Mouse (Mus musculus) forebrain, postnatal 0 days (tissue): Measurements from ENCODE around the gene Sgca. TPM values are rescaled to one million over a fixed set of nuclear protein-coding genes. Genes with fewer than 3 reads are reported as not detected.

Experiments used
- ATAC-seq: fragments of 200-750 bp; cut with Nextera tagmentation; 2 replicates; pipeline ENCODE4 v1.8.0; 2017; ENCODE audit warnings: mild to moderate bottlenecking, moderate library complexity
- DNase-seq: peaks from one replicate; pipeline ENCODE4 v3.0.0-alpha.2; 2015
- H3K27ac ChIP-seq: fragments of 300-500 bp; sonication (generic); 2 replicates; pipeline ENCODE4 v1.5.1; 2014; ENCODE audit warnings: low read depth, mild to moderate bottlenecking, antibody characterized with exemption, low read length, moderate library complexity, mixed read lengths
- H3K27me3 ChIP-seq: fragments of 300-500 bp; sonication (generic); 2 replicates; pipeline ENCODE4 v1.6.1; 2014; ENCODE audit warnings: mild to moderate bottlenecking, low read length, mixed read lengths; ENCODE audit not compliant: insufficient read depth
- H3K36me3 ChIP-seq: fragments of 300-500 bp; sonication (generic); 2 replicates; pipeline ENCODE4 v1.6.1; 2014; ENCODE audit warnings: mild to moderate bottlenecking, moderate library complexity; ENCODE audit not compliant: insufficient read depth
- H3K4me1 ChIP-seq: fragments of 300-500 bp; sonication (generic); 2 replicates; pipeline ENCODE4 v1.6.1; 2014; ENCODE audit warnings: antibody characterized with exemption; ENCODE audit not compliant: insufficient read depth
- H3K4me2 ChIP-seq: fragments of 300-500 bp; sonication (generic); 2 replicates; pipeline ENCODE4 v1.6.1; 2014; ENCODE audit warnings: low read depth, mild to moderate bottlenecking, moderate library complexity
- H3K4me3 ChIP-seq: fragments of 300-500 bp; sonication (generic); 2 replicates; pipeline ENCODE4 v1.5.1; 2014; ENCODE audit warnings: low read depth, low read length, mixed read lengths
- H3K9ac ChIP-seq: fragments of 300-500 bp; sonication (generic); 2 replicates; pipeline ENCODE4 v1.6.1; 2014; ENCODE audit warnings: mild to moderate bottlenecking
- H3K9me3 ChIP-seq: fragments of 300-500 bp; sonication (generic); 2 replicates; pipeline ENCODE4 v1.6.1; 2016; ENCODE audit warnings: low read length
- CTCF ChIP-seq: sonication (generic); IDR thresholded peaks from 2 replicates; pipeline ENCODE4 v1.5.1; 2016; ENCODE audit warnings: antibody characterized with exemption, control low read depth, low read depth
- WGBS: fragments of 180-500 bp; shearing (Covaris S2); extraction: QIAGEN DNeasy Blood & Tissue Kit; methylation state at CpG from one replicate; pipeline ENCODE4 v1.1.7; 2014; 5-methylcytosine and 5-hydroxymethylcytosine counted together
- polyA plus RNA-seq: library from polyadenylated mRNA; unstranded; fragments of >200 nt; fragmentation: Nextera tagmentation; extraction: Ambion mirVana; gene quantifications from 2 replicates; pipeline ENCODE4 v1.2.1, GENCODE M21; 2015
- total RNA-seq: library from RNA; depleted of rRNA; stranded (reverse); fragments of >200 nt; gene quantifications from 2 replicates; pipeline ENCODE4 v1.2.3, GENCODE M21; 2014

Gene Sgca
- total and polyA plus RNA-seq, 2 experiments from 2014 or later, result 0.13 TPM; not detected in 1

DNA sequence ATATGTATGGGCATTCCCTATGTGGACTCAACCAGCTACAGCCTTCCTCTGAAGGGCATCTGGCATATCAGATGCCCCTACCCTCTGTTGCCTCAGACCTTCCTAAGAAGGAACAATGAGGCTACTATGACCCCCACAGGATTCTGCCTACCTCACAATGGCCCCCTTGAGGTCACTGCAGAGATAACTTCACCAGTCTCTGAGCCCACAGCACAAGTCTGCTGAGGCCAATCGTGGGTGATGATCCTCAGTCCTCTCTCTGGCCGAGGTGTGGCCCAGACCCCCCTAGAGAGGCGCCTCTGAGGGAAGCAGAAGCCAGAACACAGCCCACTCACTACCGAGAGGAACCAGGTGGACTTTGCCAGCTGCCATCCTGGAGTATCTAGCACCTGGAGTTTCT lies 8.7 kb downstream of the Sgca start, which contains the start of gene Hils1:
TSS of gene Hils1 (plus strand) at position 175 of the 400 bp plus-strand sequence.
- Histone ChIP-seq H3K36me3 (no peaks in the 10 kb centered on the region), H3K9ac (no peak within 1 kb of the TSS), H3K4me3 (no peak within 1 kb of the TSS), H3K27ac (no peak within 1 kb of the TSS), H3K4me1 (no peaks in the 10 kb centered on the region), H3K4me2 (no peak within 1 kb of the TSS), H3K9me3 (no peaks in the 10 kb centered on the region), H3K27me3 (no peaks in the 10 kb centered on the region)
- 0 out of 2 replicates have a peak, but pooled peaks have one; percentile 6 for TF ChIP-seq CTCF
- ATAC-seq (no peak), DNase-seq (no peak)
- whole genome bisulfite sequencing, result 49% methylated on average over 4 of the region's 4 CpGs

DNA sequence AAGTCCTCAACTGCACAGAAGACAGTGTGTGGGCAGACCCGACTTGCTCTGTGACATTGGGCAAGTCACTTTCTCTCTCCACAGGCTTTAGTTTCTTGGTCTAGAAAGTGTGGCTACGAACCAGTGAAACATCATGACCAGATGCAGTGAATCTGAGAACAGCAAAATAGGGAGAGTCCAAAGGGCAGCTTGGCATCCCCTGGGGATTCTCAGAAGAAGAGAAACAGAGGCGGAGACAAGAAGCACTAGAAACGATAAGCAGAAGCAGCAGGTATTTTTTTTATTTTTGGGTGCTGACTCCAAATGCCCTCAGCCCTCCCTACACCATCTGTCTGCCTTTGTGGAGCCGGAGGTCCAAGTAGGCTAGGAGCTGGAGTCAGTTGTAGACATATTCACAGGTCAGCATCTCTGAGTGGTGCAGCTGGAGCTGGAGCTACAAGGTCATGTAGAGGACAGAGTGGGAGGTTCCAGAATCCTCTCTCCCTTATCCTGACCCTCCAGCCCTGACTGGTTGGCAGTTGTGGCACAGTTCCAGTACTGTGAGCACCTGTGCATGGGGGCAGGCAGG lies 13.5 kb downstream of the Sgca start:
- 74% methylated on average over 5 of the region's 5 CpGs for WGBS

DNA sequence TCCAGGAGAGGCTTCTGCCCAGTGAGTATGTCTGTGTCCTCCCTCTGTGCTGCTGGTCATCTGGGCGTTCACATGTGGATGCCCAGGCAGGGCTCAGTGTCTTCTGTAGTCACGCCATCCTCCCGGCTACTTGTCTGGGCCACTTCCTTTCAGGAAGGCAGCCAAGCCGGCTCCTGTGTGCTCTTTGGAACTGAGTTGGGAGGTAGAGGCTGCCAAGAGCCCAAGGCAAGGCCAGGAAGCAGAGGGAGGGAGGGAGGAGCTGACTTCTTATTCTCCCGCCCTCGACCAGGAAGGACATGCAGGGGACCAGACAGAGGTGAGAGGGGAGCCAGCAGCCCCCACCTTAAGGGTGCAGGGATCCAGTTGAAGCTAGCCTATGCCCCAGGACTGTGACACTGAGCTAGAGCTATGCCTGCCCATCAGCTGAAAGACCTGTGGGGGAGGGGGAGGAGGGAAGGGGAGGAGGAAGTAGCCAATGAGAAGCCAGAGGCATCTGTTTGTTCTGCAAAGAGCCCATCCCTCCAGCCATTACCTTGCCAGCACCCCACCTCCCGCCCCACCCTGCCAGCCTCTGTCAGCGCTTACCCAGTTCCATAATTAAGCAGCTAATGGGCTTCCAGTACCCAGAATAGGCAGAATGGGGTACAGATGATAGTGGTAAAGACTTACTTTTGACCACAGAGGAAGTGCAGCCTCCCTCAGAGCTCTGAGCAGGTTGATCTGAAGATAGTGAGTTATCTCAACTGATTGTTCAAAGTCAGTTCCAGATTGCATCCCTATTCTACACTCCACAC lies 17.9 kb downstream of the Sgca start:
- peak; percentile 58 for DNase-seq
- peak overlapping the region; percentile 29; the same call in 1 of the 2 replicates for H3K27ac ChIP-seq
- ATAC-seq, result peak; percentile 65
- H3K4me3 ChIP-seq, result no peak overlapping the region
- no peaks in the 10 kb centered on the region for H3K27me3 ChIP-seq
- H3K9ac ChIP-seq, result no peak overlapping the region
- 16% methylated on average over 8 of the region's 8 CpGs for WGBS
- no peak for TF ChIP-seq CTCF
- H3K4me2 ChIP-seq, result no peak overlapping the region
- H3K4me1 ChIP-seq, result no peaks in the 10 kb centered on the region
- H3K36me3 ChIP-seq, result no peaks in the 10 kb centered on the region
- no peaks in the 10 kb centered on the region for H3K9me3 ChIP-seq

More for the DNA sequence above, 13.5 kb downstream of the Sgca start:
- Histone ChIP-seq H3K36me3 (no peaks in the 10 kb centered on the region), H3K4me1 (no peaks in the 10 kb centered on the region), H3K9ac (no peak overlapping the region), H3K4me2 (no peak overlapping the region), H3K27me3 (no peaks in the 10 kb centered on the region), H3K27ac (no peak overlapping the region), H3K9me3 (no peaks in the 10 kb centered on the region), H3K4me3 (no peak overlapping the region)
- no peak for TF ChIP-seq CTCF
- no peak for DNase-seq
- no peak for ATAC-seq

DNA sequence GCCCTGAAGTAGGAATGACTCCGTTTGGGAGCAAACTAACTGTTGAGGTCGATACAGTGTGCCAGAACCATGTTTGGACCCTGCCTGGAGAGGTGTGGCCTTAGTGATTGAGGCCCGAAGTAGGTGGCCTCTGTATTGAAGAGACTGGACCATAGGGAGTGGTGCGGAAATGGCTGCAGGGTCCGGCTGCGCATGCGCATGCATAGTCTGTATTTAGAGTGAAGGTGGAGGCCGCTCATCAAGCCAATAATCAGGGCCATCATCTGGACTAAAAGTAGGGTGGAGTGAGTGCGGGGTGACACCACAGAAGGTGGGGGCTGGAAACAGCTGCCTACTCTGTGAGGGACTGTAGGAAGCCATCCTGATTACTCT lies 18.4 kb downstream of the Sgca start:
- no peak for TF ChIP-seq CTCF
- H3K27me3 ChIP-seq, result no peaks in the 10 kb centered on the region
- H3K9ac ChIP-seq, result no peak overlapping the region
- WGBS, result 87% methylated on average over 9 of the region's 9 CpGs
- peak overlapping the region; percentile 29; the same call in 1 of the 2 replicates for H3K27ac ChIP-seq
- H3K4me1 ChIP-seq, result no peaks in the 10 kb centered on the region
- ATAC-seq, result no peak
- H3K4me2 ChIP-seq, result no peak overlapping the region
- DNase-seq, result no peak
- no peaks in the 10 kb centered on the region for H3K9me3 ChIP-seq
- H3K4me3 ChIP-seq, result no peak overlapping the region
- no peaks in the 10 kb centered on the region for H3K36me3 ChIP-seq

DNA sequence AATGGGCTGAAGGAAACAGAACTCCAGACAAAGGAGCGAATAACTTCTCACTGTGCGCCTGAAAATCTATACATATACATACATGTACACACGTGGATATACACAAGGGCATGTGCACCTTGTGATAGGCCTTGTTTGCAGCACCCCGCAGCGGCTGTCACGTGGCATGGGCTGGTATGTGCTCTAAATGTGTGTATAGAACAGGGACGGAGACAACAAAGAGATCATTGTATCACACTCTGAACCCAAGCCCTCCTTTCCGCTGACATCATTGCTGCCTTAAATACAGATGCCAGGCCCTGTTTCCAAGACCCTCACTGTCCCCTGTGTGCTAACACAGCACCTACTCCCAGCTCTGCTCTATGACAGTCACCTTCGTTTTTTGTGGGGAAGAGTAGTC lies 21.0 kb downstream of the Sgca start:
- ATAC-seq (no peak), DNase-seq (no peak)
- no peak overlapping the region for H3K27ac ChIP-seq
- no peak overlapping the region for H3K9ac ChIP-seq
- no peaks in the 10 kb centered on the region for H3K36me3 ChIP-seq
- H3K4me1 ChIP-seq, result no peaks in the 10 kb centered on the region
- H3K4me3 ChIP-seq, result no peak overlapping the region
- TF ChIP-seq CTCF, result no peak
- H3K9me3 ChIP-seq, result no peaks in the 10 kb centered on the region
- no peaks in the 10 kb centered on the region for H3K27me3 ChIP-seq
- WGBS, result 37% methylated on average over 9 of the region's 9 CpGs
- no peak overlapping the region for H3K4me2 ChIP-seq

DNA sequence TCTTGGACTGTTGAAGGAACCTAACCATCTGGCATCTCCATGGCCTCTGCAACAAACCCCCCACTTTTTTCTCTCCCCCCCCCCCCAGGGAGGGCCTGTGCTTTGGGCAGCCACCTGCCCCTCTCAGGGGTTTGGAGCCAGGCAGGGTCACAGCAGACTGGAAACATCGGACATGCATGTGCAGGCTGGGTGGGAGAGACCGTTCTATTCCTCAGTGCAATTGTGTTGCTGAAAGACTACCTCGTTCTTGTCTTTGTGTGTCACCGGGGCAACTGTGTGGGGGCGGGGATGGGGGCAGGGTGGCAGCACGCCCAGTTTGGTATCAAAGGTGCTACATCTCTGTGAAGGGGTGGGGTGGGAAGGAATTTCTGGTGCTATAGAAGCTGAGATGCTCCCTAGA lies 24.0 kb downstream of the Sgca start:
- ATAC-seq (0 out of 2 replicates have a peak, but pooled peaks have one; percentile 29), DNase-seq (no peak)
- no peak for TF ChIP-seq CTCF
- H3K27me3 ChIP-seq, result no peaks in the 10 kb centered on the region
- no peaks in the 10 kb centered on the region for H3K9me3 ChIP-seq
- H3K4me3 ChIP-seq, result no peak overlapping the region
- H3K36me3 ChIP-seq, result no peaks in the 10 kb centered on the region
- no peaks in the 10 kb centered on the region for H3K4me1 ChIP-seq
- H3K9ac ChIP-seq, result no peak overlapping the region
- H3K27ac ChIP-seq, result no peak overlapping the region
- 5% methylated on average over 6 of the region's 6 CpGs for WGBS
- H3K4me2 ChIP-seq, result no peak overlapping the region

DNA sequence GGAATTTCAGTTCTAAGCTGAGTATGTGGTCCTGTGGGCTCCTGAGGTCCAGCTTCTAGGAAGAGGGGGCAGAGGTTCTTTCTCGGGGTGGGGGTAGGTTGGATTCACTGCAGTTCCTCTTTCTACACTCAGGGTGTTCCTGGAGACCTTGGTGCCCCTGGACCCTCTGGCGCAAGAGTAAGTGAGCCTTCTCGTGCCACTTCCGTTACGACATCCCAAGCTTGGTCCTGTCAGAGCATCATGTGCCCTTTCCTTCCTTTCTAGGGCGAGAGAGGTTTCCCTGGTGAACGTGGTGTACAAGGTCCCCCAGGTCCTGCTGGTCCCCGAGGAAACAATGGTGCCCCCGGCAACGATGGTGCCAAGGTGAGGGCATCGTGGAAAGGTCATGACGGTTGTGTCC lies 30.9 kb downstream of the Sgca start:
- Histone ChIP-seq H3K4me2 (no peak overlapping the region), H3K9ac (no peak overlapping the region), H3K4me1 (no peaks in the 10 kb centered on the region), H3K27me3 (no peaks in the 10 kb centered on the region), H3K27ac (no peak overlapping the region), H3K4me3 (no peak overlapping the region), H3K36me3 (no peaks in the 10 kb centered on the region), H3K9me3 (no peaks in the 10 kb centered on the region)
- 85% methylated on average over 12 of the region's 12 CpGs for WGBS
- DNase-seq (no peak), ATAC-seq (no peak)
- TF ChIP-seq CTCF, result no peak
